Mouse (Mus musculus) testis, adult 2 months (tissue): Measurements from ENCODE around the gene Eme2. TPM values are rescaled to one million over a fixed set of nuclear protein-coding genes. Genes with fewer than 3 reads are reported as not detected.

Source experiments
- H3K27ac ChIP-seq: fragments of 200-500 bp; 2 replicates; pipeline ENCODE4 v1.5.1; 2012; ENCODE audit warnings: low read depth, low read length; ENCODE audit not compliant: control insufficient read depth, insufficient read depth
- H3K27me3 ChIP-seq: fragments of 200-500 bp; 2 replicates; pipeline ENCODE4 v1.6.1; 2012; ENCODE audit warnings: mild to moderate bottlenecking, low read length, moderate library complexity; ENCODE audit not compliant: control insufficient read depth, insufficient read depth
- H3K36me3 ChIP-seq: fragments of 200-500 bp; 2 replicates; pipeline ENCODE4 v1.6.1; 2012; ENCODE audit warnings: mild to moderate bottlenecking, low read length; ENCODE audit not compliant: control insufficient read depth, insufficient read depth
- H3K4me1 ChIP-seq: fragments of 200-500 bp; 2 replicates; pipeline ENCODE4 v1.6.1; 2012; ENCODE audit warnings: low read length; ENCODE audit not compliant: control insufficient read depth, insufficient read depth
- H3K4me3 ChIP-seq: fragments of 200-500 bp; 2 replicates; pipeline ENCODE4 v1.5.1; 2012; ENCODE audit warnings: low read depth, mild to moderate bottlenecking, low read length, moderate library complexity, mixed read lengths; ENCODE audit not compliant: control insufficient read depth
- CTCF ChIP-seq: fragments of 200-500 bp; IDR thresholded peaks from 2 replicates; pipeline ENCODE4 v1.5.1; 2012; ENCODE audit warnings: low read depth, mild to moderate bottlenecking, inconsistent platforms, low read length, moderate library complexity; ENCODE audit not compliant: control insufficient read depth, insufficient read depth, insufficient replicate concordance
- POLR2A ChIP-seq: fragments of 200-500 bp; IDR thresholded peaks from 2 replicates; pipeline ENCODE4 v1.6.1; 2012; ENCODE audit warnings: low read depth, mild to moderate bottlenecking, inconsistent platforms, low read length, moderate library complexity; ENCODE audit not compliant: control insufficient read depth
- polyA plus RNA-seq: library from polyadenylated mRNA; depleted of rRNA; stranded (reverse); fragments of >200 nt; gene quantifications from 2 replicates; pipeline ENCODE4 v1.2.3, GENCODE M21; 2012

Eme2 gene
- polyA plus RNA-seq, 1 experiment, result 28.0 TPM

- no peaks in the 10 kb centered on the region for H3K27me3 ChIP-seq
- H3K36me3 ChIP-seq, result peaks cover 5% of the 10 kb centered on the region
- H3K4me3 ChIP-seq, result no peak overlapping the region
- no peak overlapping the region for H3K27ac ChIP-seq
- no peaks in the 10 kb centered on the region for H3K4me1 ChIP-seq
- TF ChIP-seq POLR2A, result no peak
- TF ChIP-seq CTCF, result no peak
Measured at GRCm38 (mm10) chr17:24902671-24903474, 8.0 kb upstream of the Eme2 start.

DNA sequence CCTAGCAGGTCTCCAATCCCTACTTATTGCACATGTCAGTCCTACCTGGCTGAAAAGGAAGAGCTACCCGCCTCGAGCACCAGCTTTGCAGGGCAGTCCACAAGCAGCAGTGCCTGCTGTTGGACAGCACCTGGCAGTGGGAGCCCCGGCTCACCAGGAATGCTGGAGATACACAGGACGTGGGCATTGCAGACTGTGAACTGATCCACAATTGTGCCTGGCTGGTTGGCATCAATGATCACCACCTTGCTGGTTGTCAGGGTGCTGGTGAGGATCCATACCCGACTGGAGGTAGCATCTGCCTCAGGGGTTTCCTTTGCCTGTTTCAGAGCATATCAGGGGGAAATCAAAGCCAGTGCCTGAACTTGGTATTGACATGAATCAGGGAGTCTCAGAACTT lies 7.2 kb upstream of the Eme2 start:
- no peak overlapping the region for H3K27ac ChIP-seq
- H3K27me3 ChIP-seq, result no peaks in the 10 kb centered on the region
- peaks cover 5% of the 10 kb centered on the region for H3K36me3 ChIP-seq
- no peak overlapping the region for H3K4me3 ChIP-seq
- no peak for TF ChIP-seq POLR2A
- TF ChIP-seq CTCF, result no peak
- H3K4me1 ChIP-seq, result peaks cover under 1% of the 10 kb centered on the region; the same call in 1 of the 2 replicates

DNA sequence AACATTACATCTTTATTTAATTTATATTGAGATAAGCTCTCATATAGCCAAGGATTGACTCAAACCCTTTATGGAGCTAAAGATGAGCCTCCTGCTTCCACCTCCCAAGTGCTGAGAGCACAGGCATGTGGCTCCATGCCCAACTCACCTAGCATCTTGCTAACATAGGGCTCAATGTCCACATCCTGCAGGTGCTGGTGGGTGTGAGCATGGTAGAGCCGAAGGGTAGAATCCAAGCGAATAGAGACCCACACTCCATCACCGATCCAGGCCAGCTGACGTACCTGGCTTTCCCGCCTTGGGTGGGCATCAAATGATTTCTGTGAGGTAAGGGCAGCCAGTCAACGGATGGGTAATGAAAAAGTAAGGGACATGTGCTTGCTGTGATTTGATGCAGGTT lies 5.1 kb upstream of the Eme2 start:
- Histone ChIP-seq H3K36me3 (peaks cover 3% of the 10 kb centered on the region), H3K4me1 (peaks cover 15% of the 10 kb centered on the region), H3K27me3 (no peaks in the 10 kb centered on the region), H3K4me3 (no peak overlapping the region), H3K27ac (no peak overlapping the region)
- TF ChIP-seq CTCF (no peak), POLR2A (no peak)

DNA sequence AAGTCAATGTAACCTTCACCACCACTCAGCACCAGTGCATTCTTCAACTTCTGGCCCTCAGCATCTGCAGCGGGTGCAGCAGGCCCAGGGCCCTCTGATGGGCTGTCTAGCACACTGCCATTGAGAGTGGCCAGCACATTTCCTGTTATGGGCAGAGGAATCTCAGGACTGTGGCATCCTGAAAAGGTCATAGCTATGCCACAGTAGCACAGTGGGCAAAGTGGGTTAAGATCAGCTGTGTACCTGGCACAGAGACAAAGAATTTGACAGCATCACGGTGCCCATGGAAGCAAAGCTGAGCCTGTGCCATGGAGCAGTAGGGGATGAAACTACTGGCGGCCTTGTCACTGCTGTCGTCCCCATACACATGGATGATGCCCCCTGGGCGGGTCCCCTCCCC lies 4.3 kb upstream of the Eme2 start:
- no peak for TF ChIP-seq CTCF
- TF ChIP-seq POLR2A, result no peak
- Histone ChIP-seq H3K4me1 (peaks cover 18% of the 10 kb centered on the region), H3K27me3 (no peaks in the 10 kb centered on the region), H3K4me3 (no peak overlapping the region), H3K27ac (no peak overlapping the region), H3K36me3 (no peaks in the 10 kb centered on the region; the same call in none of the 2 replicates)

DNA sequence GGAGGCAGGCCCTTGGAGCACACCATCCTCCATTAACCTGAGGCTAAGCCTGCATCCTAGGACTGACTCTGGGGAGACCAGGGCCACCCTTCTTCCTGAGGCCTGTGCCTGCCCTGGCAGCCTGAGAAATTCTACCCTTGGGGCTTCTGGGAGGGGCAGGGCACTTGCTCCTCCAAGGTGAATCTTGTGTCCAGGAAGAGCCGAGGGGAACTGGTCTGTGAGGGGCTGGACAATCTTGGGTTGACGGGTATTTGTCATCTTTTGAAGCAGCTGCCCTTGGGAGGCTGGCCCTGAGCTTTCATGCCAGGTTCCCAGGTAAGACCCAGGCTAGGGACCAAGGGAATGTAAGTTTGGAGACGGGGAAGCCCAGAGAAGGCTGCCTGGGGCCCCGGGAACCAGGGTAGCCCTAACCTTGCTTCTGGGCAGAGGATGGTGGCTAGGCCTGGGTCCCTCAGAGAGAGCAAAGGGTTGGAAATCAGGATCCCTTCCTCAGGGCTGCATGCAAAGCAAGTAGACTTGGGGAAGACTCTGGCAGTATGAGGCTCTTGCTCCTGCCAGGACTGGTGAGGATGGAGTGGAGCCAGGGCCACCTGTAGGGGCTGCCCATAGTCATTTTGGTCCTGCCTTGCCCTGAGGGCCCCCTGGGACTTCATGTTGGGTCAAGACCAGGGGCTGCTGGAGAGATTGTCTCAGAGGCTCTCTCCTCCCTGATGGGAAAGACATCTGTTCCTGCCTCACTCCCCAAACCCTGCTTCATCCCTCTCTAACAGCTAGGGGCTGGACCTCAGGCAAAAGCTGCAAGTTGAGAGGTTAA lies 3.4 kb upstream of the Eme2 start:
- H3K4me1 ChIP-seq, result peaks cover 20% of the 10 kb centered on the region
- H3K27me3 ChIP-seq, result no peaks in the 10 kb centered on the region
- H3K27ac ChIP-seq, result peak overlapping the region; percentile 5; the same call in 1 of the 2 replicates
- no peaks in the 10 kb centered on the region; the same call in none of the 2 replicates for H3K36me3 ChIP-seq
- H3K4me3 ChIP-seq, result peak overlapping the region; percentile 22
- no peak for TF ChIP-seq POLR2A
- no peak for TF ChIP-seq CTCF

DNA sequence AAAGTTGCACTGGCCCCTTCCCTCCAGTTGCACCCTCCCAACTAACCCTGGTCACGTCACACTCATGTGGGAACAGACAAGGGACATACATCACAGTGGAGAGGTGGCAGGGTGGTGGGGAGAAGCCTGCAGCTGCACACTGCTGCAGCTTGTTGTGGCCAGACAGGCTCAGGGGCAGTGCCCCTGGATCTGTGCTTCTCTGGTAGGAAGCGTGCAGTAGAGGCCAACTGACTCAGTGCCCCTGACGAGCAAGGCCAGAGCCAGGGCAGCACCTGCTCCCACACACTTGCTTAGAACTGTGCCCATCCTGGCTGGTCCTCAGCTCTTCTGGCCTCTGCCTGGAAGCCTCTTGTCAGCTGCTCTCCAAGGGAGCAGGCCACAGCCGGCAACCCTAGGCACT lies 2.7 kb upstream of the Eme2 start:
- Histone ChIP-seq H3K27me3 (no peaks in the 10 kb centered on the region), H3K27ac (peak overlapping the region; percentile 5; the same call in 1 of the 2 replicates), H3K4me3 (peak overlapping the region; percentile 22), H3K36me3 (no peaks in the 10 kb centered on the region; the same call in 1 of the 2 replicates), H3K4me1 (peaks cover 20% of the 10 kb centered on the region)
- TF ChIP-seq POLR2A (peak; percentile 58; the same call in 1 of the 2 replicates), CTCF (no peak)

DNA sequence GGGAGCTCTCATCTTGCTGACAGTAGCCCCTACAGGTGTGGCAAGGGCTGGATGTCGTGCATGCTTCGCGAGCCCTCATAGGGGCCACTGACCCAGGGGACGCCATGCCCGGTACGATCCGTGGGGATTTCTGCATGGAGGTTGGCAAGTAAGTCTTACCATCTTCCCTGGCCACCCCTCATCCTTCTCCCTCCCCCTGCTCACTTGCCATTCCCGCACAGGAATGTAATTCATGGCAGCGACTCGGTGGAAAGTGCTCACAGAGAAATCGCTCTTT lies 2.0 kb upstream of the Eme2 start:
- no peaks in the 10 kb centered on the region; the same call in 1 of the 2 replicates for H3K36me3 ChIP-seq

More for the DNA sequence above, 2.0 kb upstream of the Eme2 start:
- Histone ChIP-seq H3K27me3 (no peaks in the 10 kb centered on the region), H3K27ac (peak overlapping the region; percentile 15; the same call in 1 of the 2 replicates), H3K4me3 (peak overlapping the region; percentile 91), H3K4me1 (peaks cover 20% of the 10 kb centered on the region)
- no peak for TF ChIP-seq CTCF
- TF ChIP-seq POLR2A, result no peak
